Mouse (Mus musculus): ENCODE results near the gene Hist1h1c.
"Not testable (repeated sequence)": the region's sequence is repeated elsewhere in the genome, so short reads cannot be mapped to it uniquely, and the experiment has no call there.

Gene Hist1h1c

DNA sequence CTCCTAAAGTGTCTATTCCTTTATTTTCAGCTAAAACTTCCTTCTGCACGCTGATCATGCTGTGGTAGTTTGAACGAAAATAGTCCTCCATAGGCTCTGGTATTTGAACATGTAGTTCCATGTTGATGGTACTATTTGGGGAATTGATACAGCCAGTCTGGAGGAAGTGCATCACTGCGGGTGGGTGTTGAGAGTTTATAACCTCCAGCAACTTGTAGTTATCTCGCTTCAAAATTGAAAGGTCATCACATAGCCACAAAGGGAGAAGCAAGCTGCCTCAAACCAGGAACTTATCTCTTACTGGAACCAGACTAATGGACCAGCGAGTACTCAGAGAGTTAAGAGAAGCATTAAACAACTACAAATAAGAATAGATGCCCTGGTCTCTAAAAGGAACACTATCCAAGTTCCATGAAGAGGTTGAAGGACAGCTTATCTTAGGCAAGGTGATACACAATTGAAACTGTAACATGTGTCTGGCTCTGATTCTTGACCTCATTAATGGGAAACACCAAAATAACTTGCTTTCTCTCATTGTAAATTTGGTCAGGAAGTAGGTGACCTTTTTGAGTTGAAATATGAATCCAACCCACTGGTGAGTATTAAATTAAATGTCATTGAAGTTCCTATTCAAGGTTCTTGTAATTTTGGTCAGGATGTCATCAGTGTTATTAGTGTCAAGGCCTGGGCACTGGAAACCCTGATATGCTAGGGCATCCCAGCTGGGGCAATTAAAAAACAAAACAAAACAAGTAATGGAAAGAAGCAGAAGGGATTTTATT, 22.2 kb upstream of the Hist1h1c start:
- DNase-seq (ENCODE audit: low spot score in 2 of 2): no peak

DNA sequence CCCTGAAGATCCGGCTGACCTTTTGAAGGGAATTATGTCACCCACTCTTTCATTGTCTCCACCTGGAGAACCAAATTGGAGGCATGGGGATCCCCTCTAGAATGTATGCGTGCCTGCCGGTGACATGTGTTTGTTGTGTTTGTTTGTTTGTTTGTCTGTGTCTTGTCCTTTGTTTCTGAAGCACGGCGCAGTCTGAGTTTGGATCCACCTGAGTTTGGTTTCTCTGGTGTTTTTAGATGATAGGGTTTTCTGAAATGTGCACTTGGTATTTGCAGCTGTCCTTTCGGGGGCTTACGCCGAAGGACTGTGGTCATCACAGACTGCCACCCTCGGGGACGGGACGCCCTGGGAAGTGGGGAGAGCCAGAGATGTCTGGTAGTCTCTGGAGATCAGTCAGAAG, 21.4 kb upstream of the Hist1h1c start:
- DNase-seq (ENCODE audit: low spot score in 2 of 2): no peak

DNA sequence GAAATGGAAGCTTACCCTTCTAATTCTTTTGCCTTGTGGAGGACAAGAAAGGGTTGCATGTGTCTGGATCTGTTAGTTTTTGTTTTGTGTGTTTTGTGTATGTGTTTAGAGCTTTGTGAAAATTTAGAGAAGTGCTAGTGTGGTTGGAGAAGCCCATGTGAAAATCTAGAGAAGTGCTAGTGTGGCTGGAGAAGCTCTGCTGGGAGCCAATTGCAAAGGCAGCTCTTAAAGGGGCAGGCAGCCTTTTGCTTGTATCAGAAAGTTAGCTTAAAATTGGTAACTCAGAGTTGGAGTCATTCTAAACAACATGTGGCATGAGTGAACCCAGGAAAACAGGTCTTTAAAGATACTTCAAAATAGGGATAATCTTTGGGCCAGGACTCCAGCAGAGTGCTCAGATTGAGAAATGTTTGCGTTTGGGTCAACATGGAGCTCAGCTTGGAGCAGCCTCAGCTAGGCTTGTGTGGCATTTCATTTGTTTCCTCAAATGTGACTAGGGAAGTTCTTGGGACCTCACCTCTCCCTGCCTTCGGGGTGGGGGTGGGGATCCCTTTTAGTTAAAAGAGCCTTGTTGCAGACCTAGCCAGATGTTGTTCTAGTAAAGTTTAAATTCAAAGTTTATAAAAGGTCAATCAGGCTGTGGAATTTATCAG, 20.9 kb upstream of the Hist1h1c start:
- not testable (repeated sequence) for DNase-seq (ENCODE audit: low spot score in 2 of 2)

DNA sequence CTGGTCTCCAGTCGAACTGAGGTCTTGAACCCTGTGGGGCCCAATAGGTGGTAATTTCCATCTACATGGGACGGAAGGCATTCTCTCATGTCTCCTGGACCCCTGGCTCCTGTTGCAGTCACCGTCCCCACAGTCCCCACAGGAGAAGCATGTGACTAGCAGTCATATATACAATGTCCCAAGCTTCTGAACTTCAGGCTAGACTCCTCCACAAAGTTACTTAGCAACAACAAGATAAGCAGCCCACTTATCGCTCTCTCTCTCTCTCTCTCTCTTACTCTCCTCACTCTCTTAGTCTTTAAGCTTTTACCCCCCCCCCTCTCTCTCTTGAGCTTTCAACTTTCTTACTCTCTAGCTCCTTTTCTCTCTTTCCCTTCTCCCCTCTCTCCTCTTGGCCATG, 14.4 kb upstream of the Hist1h1c start:
- DNase-seq (ENCODE audit: low spot score in 2 of 2): no peak

DNA sequence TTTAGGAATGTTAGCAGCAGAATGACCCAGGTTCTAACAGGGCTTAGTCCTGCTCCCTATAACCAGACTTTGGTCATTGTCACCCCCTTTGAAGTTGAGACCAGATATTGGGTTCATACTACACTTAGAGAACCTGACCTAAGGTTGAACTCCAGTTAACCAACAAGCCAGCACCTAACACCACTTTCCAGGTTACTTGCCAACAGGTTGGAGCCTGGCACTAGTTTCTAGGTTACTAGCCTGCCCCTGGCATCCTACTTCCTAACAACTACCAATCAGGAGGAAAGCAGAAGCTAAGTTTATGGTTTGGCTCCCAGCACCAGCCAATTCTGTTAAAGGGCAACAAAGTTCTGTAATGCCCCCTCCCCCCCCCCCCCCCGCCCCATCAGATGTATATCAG, 13.4 kb upstream of the Hist1h1c start:
- no peak for DNase-seq (ENCODE audit: low spot score in 2 of 2)

DNA sequence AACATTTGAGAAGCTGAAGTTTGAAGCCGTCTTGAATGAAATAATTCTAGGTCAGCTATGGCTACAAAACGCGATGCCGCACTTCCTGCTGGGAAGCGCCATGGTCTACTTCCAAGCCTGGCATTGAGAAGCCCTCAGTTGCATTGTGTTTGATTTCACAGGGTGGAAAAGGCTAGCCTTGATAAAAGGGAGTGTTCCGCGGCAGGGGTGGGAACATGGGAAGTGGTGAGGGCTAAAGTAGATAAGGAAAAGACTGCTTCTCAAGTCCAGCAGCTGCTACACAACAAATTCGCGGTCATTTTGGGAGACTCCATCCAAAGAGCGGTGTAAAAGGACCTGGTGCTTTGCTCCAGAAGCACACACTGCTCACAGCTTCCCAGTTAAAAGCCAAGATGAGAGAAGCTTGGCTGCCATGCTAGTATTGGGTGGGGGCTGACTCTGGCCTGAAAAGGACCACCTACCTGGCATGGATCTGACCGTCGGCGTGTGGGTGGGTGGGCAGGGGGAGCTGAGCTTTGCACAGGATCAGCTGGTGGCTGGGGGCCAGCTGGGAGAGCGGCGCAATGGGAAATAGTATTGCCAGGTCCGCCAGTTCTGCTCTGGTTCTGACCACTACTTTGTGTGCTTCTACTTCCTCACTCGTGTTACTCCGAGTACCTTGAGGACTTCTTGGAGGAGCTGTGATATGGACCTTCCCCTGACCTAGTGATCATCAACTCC, 10.0 kb upstream of the Hist1h1c start:
- no peak for DNase-seq (ENCODE audit: low spot score in 2 of 2)

DNA sequence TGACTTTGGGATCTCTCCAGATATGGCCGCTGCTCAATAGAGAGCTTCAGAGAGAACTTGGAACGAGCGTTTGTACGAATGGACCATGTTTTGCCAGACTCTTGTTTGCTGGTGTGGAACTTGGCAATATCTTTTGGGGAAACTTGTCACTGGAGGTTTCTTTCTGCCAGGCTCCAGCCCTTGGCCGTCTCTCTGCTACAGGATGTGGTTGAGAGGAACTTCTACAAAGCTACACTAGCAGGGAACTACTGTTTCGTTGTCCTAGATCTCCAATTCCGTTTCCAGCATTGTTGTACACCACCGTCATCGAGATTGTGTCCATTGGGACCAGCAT, 9.4 kb upstream of the Hist1h1c start:
- no peak for DNase-seq (ENCODE audit: low spot score in 2 of 2)

DNA sequence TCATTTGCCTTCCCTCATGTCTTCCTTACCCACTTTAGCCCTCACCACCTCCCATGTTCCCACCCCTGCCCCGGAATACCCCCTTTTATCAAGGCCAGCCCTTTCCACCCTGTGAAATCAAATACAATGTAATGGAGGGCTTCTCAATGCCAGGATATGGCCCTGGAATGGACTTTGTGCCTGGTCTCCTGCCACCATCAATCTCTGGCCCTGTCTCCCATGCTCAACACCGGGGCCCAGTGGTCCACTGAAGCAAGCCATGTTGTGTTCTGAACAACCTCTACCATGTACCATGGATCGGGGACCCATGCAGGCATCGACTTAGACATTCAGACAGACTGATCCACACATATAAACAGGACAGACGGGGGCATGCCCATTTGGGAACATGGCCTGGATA, 8.9 kb upstream of the Hist1h1c start:
- DNase-seq (ENCODE audit: low spot score in 2 of 2): no peak

DNA sequence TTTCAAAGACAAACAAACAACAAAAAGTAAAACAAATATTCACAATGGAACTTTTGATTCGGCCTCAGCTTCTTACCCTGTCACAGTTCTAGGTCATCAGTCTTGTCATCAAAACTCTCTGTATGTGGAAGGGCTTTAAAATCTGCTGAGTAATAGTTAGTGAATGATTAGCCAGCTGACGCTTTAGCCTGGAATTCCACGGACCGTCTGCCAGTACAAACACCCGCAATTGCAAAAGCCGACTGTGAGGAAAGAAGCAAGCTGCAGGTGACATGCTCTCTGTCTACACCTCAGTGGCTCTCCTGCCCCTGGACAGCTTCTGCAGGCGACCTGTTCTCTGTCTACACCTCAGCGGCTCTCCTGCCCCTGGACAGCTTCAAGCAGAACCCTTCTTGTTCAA, 8.1 kb upstream of the Hist1h1c start:
- DNase-seq (ENCODE audit: low spot score in 2 of 2): no peak

DNA sequence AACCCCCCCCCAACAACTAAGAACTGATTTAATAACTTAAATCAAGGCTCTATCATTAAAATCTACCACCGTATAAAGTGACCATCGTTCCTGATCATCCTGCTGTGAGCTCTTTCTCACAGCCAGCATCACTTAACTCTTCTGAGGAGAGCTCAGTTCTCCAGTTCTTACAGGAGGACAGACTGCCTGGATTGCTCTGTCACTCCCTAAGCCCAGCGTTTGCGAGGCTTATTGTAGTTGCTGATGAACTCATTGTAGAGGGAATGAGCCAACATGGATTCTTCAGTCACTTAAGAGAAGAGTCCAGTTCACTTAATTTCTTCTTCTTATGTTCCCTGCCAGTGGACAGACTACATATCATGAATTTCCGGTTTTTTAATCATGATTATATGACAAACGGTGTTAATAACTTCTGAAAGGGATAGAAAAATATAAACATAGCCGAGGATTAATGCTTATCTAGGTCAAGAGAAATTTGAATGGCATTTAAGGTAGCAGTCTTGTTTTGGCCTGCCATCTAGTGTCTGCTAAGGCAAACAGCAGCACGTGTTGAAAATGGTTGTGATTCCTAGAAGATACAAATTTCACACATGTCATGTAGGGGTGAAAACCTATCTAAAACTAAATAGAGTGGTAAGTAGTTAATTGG, 6.3 kb upstream of the Hist1h1c start:
- no peak for DNase-seq (ENCODE audit: low spot score in 2 of 2)

DNA sequence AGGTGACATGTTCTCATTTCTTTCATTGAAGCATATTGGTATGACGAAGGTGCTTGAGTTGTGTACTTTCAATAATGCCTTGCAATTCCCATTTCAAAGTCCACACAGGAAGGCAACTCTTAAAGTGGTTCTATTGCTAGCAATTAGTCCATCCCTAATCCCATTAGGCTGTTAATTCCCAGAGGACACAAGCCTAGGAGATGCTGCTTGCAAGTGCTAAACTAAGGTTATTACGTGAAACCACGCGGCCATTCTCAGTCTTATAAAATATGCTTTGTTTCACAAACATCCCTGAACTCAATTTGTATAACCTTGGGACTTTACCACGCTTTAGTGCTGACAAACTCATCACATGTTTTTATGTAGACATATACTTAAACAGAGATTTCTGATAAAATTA, 1.5 kb upstream of the Hist1h1c start:
- no peak for DNase-seq (ENCODE audit: low spot score in 2 of 2)

DNA sequence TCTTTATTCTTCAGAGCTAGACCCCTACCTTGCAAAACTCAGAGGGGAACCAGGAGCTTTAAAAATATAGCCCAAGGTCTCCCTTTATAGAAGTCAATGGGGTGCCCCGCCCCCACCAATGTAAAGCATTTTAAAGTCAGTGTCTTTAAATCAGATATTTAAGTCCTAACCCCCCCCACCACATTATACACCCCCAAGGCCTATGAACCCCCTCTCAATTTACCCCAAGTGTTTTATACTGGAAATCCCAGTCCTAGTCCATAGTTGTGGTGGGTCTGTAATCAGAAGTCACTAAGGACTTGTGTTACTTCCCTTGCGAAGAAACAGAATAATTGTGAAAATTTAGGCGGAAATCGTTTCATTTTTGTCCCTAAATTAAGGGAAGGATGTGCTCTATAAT, 567 bp upstream of the Hist1h1c start:
- no peak for DNase-seq (ENCODE audit: low spot score in 2 of 2)

DNA sequence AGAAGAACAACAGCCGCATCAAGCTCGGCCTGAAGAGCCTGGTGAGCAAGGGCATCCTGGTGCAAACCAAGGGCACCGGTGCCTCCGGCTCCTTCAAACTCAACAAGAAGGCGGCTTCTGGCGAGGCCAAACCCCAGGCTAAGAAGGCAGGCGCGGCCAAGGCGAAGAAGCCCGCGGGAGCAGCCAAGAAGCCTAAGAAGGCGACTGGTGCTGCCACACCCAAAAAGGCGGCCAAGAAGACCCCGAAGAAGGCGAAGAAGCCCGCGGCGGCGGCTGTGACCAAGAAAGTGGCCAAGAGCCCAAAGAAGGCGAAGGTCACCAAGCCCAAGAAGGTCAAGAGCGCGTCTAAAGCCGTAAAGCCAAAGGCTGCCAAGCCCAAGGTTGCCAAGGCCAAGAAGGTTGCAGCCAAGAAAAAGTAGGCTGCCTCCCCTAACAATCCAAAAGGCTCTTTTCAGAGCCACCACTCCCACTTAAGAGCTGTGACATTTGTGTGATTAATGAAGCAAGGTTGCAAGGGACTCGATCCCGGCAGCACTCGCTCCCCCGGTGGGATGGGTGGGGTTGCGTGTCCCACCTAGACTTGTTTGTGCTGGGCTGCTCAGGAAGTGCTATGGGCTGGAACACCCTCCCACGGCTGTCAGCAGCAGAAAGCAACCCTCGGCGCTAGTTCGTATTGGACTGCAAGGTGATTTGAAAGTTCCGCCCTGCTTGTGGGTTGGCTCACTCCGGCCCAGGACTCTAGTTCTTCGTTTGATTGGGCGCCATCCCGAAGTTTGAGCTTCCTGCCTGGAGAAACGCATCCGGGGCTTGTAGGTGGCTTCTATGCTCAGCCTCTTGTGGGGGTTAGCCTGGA, 687 bp downstream of the Hist1h1c start:
- peak; percentile 89 to 91 for DNase-seq (ENCODE audit: low spot score in 2 of 2)

DNA sequence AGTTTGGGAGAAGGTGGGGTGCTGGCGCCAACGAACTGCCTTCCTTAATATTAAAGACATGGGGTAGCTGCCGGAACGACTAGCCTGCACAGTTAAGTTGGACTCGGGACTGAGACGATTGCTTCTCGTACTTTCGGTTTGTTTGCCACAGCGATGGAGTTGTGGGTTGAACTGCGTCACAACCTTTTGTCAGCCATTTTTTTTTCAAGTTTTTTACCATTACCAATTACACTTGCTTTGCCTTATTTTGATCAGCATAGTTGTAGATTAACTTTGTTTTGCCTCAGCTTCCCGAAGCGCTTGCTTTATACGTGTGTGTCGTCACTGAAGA, 1.3 kb downstream of the Hist1h1c start:
- no peak for DNase-seq (ENCODE audit: low spot score in 2 of 2)

DNA sequence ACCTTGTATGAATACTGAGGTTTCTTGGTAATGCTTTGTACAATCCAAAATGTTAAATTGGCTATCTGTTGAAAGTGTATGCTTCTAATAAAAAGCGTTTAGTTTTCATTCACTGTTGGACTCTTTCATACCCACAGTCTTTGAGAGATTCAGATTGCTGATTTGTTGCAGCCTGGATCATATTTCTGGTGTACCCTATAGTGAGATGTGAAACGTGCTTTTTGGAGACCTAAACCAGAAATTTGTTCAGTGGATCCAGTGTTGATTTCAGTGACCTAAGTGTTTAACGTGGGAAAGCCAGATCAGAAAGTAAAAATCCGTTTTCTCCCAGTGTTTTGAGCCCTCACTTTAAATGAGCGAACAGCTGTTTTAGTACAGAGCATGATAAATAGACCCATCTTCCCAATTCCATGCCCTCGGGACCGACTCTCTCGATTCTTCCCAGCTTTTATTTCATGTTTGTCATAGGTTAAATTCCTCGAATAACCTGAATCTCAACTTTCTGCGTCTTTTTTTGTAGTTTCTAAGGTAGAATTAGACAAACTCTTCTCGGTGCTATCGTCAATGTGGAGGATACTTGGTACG, 1.7 kb downstream of the Hist1h1c start:
- DNase-seq (ENCODE audit: low spot score in 2 of 2): no peak

DNA sequence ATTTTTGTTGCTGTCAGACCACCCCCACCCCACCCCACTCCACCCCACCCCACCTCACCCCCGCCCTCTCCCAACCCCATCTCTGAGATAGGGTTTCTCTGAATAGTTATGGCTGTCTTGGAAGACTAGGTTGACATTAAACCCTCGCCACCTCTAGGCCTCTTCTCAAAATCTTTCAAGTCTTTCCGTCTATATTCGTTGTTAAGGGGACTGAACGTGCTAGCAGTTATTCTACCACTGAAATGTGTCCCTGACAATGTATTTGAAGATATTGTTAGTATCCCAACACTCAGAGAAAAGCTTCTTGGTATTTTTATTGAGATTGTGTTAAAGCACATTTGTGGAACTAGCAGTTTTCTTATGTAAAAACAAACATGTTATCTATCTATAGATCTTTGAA, 2.3 kb downstream of the Hist1h1c start:
- DNase-seq (ENCODE audit: low spot score in 2 of 2): no peak

DNA sequence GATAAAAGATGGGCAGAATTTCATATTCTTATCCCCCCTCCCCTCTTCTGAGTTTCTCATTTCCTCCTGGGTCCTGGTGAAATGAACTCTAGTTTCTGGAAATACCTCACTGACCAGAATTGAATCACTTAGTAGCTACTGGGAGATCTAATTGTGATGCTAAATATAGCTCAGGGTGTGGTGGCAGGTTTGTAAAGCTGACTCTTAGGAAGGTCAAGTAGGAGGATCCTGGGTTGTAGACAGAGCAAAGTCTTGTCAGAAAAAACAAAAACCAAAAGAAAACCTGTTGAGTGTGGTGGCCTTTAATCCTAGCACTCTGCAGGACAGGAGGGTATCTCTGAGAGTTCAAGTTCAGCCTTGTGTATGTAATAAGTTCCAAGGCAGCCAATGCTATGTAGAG, 3.4 kb downstream of the Hist1h1c start:
- DNase-seq (ENCODE audit: low spot score in 2 of 2): no peak

DNA sequence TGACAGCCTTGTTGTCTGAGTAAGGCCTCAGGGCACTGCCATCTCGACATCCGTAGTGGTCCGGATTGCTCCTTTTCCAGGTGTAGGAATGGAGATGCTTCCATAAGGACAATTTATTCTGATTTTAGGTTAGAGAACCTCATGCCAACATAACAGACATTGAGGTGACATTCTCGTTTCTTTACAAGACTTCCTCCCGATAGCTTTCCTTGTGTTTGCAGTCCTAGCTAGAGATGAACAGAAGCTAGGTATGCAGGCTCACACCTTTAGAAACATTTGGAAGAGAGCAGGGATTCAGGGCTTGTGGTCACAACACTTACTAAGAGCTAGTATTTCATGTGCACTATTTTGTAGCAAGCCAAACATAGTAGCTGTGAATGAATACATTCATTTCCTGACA, 4.6 kb downstream of the Hist1h1c start:
- DNase-seq (ENCODE audit: low spot score in 2 of 2): no peak

DNA sequence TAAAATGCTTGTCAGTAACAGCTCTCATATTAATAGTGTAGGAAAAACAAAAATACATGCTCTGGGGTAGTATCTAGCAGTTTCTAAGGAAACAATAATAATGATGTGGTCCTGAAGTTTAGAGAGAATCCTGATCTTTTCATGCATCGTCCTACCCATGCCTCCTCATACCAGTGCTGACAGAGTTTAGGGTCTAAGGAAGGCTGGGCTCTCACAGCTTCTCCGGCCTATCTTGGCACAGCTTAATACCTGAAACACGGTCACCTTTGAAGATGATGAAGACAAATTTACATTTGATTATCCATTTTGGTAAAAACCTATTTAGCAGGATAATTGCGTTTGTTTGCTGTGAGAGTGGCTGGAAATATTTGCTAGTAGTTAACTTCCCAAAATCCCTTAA, 5.4 kb downstream of the Hist1h1c start:
- DNase-seq (ENCODE audit: low spot score in 2 of 2): no peak

DNA sequence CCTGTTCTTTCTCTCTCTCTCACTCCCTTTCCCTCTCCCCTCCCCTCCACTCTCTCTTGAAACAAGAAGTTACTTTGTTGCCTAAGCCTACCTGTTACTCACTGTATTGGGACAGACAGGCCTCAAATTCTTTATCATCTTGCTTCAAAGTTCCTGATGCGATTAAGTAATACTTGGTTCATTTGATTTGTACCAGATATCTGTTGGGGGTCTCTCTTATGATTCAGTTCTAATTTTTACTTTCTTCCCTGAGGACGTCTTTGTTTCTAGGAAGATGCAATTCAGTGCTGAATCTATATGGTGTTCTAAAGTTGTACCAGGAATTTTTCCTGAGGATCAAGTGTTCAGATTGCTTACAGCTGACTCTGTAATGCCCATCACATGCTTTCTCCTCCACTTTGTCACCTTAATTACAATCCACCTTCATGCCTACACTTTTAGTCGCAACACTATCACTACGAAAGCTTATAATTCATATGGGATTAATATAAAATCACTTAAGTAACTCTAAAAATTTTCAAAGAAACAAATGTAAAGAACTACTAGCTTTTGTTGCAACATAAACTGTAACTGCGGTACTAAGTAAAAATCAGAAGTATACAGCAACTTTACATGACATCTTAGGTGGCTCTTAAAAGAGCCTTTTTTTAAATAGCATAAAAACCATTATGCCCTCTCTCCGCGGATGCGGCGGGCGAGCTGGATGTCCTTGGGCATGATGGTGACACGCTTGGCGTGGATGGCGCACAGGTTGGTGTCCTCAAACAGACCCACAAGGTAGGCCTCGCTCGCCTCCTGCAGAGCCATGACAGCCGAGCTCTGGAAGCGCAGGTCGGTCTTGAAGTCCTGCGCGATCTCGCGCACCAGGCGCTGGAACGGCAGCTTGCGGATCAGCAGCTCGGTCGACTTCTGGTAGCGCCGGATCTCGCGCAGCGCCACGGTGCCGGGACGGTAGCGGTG, 6.1 kb downstream of the Hist1h1c start:
- no peak for DNase-seq (ENCODE audit: low spot score in 2 of 2)
